Mouse (Mus musculus): Measurements from ENCODE around the gene C77080.
A peak's percentile ranks its signal among the peaks of the same experiment; 100 is the strongest.

The C77080 gene

DNA sequence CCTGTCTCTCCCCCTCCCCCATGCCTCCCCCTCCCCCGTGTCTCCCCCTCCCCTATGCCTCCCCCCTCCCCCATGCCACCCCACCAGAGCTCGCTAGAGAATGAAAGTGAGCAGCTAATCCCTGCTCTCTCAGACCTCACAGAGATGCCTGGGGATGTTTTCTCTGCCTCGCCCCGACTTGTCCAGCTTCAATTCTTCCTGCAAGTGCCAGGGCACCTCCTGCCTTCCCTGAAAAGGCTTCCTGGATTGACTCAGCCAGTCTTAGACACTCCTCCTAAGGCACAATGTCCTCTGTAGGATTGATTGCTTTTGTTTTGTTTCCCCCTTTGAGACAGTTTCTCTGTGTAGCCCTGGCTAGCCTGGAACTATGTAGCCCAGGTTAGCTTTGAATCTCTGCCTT, at the start of gene C77080:
Gene C77080 (minus strand): TSS at position 209 of the 400 bp plus-strand sequence.
- DNase-seq (ENCODE audit: low spot score in 2 of 2): no peak

DNA sequence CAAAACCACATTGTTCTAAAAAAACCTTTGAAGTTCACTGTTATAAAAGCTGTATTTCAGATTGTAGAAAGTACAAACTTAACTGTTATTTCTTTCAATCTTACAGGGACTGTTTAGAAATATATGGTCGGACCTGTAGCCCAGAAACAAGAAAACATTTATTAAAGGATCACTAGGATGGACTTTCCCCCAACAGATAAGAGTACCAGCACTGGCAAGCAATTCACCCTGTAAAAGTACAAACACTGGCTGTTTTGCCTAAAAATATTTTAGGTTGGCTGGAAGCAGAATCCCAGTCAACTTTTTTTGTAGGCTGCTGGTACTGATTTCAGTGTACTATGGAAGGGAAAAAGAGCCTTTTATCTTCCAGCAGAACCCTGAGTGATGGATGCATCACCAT, 46.7 kb upstream of the C77080 start:
- no peak for DNase-seq (ENCODE audit: low spot score in 2 of 2)

DNA sequence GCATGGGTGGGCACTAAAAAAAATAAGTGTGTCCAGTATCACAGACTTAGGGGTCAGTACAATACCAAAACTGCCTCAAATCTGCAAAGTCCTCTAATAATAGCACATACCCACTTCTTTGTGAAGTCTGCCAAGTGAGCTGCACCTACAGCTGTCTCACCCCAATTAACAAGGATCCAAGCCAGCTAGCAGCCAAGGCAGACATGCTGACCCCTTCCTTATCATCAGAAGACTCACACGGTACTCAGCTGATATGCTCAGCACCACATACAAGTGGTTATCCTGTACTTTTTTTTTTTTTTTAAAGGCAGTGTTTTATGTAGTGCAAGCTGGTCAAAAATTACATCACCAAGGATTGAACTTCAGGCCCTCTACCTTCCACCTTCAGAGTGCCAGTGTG, 43.1 kb upstream of the C77080 start:
- no peak for DNase-seq (ENCODE audit: low spot score in 2 of 2)

DNA sequence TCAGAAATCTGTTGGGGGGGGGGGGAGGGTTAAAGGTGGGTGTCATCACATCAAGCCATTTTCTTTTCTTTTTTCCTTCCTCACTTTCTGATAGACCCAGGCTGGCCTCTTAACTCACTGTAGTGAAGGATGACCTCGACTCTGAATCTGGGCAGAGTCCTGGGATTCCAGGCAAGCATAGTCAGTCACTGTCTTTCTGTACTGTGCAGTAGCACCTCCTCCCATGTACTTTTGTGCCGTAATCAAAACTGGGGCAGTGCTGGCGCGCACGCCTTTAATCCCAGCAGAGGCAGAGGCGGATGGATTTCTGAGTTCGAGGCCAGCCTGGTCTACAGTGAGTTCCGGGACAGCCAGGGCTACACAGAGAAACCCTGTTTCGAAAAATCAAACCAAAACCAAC, 42.6 kb upstream of the C77080 start:
- DNase-seq (ENCODE audit: low spot score in 2 of 2): no peak

DNA sequence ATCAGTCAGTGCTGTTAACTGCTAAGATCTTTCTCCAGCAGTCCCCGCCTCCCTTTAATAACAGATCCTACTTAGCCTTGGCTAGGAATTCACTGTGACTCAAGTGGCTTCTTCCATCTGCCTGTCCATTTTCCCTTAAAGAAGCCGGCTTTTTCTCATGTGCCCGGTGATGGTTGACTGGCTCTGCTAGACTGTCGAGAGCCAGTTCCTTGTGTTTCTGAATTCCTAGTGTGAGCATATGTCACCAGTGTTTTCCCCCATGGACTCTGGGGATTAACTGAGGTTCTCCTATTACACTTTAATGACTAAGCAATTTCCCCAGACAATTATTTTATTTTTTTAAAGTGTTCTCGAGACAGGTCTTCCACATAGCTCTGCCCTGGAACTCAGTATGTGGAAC, 42.2 kb upstream of the C77080 start:
- DNase-seq (ENCODE audit: low spot score in 2 of 2): no peak

DNA sequence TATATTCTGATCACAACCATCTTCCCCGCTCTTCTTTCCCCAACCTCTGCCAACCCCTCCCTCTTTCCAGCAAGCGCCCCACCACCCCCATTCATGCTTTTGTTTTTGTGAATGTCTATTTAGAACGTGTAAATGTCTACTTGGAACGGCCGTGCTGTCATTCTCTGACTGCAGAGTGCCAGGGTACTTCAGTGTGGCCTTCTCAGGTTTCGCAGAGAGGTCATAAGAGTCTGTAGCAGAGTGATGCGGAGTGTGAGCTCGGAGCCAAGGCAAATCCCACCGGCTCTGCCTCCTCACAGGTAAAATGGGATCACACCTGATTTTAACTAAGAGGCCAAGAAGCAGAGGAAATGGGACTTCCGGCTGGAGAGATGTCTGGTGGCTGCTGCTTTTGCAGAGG, 37.9 kb upstream of the C77080 start:
- DNase-seq (ENCODE audit: low spot score in 2 of 2): no peak

DNA sequence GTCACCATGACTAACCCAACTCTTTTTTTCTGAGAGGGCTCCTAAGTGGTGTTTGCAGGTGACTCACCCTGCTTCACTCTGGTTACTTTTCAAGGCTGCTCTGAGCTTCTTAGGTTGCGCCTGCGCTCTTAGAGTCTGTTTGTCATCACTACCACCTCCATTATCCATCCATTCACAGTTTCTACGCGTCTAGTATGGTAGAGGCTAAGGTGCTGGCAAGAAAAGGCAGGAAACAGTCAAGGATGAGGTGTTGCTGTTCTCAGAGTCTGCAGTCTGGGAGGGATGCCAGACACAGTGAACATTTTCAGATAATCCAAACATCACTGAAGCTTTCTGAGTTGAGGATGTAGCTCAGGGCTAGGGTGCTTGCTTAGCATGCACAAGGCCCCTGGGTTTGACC, 36.5 kb upstream of the C77080 start:
- no peak for DNase-seq (ENCODE audit: low spot score in 2 of 2)

DNA sequence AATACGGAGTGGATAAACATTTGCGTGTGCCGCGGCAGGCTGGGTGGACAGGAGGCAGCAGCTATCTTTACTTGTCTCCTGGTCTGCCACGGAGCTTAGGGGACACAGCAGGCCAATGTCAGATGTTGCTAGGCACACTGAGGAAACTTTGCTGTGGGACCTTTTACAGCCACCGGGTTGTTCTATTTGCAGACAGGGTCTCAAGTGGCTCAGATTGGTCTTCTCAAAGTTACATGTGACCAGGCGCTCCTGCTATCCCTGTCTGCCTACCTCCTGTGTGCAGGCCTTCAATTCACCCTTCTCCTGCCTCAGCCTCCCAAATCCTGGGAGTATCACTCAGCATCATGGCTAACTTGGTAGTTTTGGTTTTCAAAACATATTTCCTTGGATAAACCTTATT, 34.9 kb upstream of the C77080 start:
- DNase-seq (ENCODE audit: low spot score in 2 of 2): no peak

DNA sequence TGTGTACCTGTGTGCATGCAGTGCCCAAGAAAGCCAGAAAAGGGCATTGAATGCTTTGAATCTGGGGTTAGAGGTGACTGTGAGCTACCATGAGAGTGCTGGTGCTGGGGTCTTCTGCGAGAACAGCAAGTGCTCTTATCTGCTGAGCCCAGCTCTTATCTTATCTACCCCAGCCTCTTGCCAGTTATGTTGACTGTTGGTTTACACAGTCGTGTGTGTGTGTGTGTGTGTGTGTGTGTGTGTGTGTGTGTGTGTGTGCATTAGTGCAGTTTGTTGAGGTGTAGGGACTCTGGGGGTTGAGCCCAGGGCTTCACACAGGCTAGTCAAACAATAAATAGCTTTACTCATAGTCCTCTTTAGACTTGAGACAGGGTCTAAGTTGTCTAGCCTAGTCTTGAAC, 34.0 kb upstream of the C77080 start:
- DNase-seq (ENCODE audit: low spot score in 2 of 2): no peak

DNA sequence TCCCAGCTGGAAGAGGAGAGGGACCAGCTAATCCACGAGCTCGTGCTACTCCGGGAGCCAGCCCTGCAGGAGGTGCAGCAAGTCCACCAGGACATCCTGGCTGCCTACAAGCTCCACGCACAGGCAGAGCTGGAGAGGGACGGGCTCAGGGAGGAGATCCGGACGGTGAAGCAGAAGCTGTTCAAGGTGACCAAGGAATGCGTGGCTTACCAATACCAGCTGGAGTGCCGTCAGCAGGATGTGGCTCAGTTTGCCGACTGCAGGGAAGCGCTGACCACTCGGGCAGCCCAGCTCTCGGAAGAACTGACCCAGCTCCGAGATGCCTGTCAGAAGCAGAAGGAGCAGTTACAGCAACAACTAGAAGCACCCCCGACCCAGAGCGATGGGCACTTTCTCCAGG, 32.5 kb upstream of the C77080 start:
- no peak for DNase-seq (ENCODE audit: low spot score in 2 of 2)

DNA sequence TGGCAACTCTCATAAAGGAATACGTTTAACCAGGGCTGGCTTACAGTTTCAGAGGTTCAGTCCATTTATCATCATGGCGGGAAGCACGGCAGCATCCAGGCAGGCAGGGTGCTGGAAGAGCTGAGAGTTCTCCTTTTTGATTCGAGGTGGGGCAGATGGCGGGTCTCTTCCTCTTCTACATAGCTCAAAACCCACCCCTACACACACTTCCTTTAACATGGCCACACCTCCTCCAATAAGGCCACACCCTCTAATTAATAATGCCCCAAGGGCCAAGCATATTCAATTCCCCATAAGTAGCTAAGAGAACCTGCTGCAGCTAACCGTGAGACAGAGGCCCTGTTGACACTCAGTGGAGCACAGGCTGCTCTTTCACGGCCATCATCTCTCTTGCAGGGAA, 31.6 kb upstream of the C77080 start:
- no peak for DNase-seq (ENCODE audit: low spot score in 2 of 2)

DNA sequence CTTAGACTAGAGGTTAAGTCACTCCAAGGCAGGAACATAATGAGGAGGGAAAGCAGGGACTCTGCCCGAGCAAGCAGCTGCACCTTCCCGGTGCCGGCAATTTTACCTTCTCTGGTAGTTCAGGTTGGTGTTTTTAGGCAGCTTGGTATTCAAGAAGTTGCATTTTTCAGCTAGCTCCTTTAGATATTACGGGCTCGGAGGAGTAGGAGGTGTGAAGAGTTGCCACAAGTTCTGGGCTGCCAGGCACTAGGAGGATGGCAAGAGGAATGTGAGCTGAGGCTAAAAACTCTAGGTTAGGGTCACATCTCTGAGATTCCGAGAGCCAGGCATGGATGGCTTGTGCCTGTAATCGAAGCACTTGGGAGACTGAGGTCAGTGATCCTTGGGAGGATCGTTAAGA, 28.5 kb upstream of the C77080 start:
- DNase-seq (ENCODE audit: low spot score in 2 of 2): no peak

DNA sequence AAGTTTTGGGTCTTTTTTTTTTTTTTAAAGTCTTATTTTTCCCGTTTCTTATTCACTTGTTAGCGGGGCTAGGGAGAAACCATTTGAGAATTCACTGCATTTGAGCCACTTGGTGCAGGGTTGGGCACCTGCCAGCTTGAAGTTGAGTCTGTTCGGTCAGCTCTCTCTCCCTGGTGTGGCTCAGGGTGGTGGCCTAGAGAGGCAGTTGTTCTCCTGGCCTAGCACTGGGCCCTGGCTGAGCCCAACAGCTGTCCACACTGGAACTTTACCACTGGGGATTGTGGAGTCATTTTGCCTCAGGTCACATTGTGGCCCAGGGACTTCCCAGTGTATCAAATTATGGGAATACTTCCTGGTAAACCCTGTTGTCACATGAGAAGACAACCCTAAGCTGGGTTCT, 26.9 kb upstream of the C77080 start:
- no peak for DNase-seq (ENCODE audit: low spot score in 2 of 2)

DNA sequence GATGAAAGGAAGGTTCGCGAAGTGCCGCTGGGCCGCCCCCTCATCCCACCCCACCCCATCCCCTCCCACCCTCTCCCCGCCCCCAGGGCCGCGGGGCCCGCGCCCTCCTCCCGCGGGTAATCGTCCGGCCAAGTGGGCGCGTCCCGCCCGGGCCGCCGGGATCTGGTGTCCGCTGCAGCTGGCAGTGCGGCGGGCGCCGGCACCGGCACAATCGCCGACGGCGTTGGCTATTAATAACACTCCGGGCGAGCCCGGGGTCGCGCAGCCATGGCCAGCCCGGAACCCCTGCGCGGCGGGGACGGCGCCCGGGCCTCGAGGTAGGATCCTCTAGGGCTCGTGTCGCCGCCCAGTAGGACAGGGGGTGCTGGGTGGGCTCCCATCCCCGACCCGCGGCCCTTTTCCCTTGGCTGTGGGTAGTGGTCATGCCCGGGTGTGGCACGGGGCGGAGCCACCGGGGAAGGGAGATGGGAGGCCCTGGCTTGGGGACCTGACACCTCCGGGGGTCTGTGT, 26.3 kb upstream of the C77080 start, which contains the start of gene Sync:
Gene Sync (plus strand): TSS at position 146 of the 510 bp plus-strand sequence.
- no peak for DNase-seq (ENCODE audit: low spot score in 2 of 2)

DNA sequence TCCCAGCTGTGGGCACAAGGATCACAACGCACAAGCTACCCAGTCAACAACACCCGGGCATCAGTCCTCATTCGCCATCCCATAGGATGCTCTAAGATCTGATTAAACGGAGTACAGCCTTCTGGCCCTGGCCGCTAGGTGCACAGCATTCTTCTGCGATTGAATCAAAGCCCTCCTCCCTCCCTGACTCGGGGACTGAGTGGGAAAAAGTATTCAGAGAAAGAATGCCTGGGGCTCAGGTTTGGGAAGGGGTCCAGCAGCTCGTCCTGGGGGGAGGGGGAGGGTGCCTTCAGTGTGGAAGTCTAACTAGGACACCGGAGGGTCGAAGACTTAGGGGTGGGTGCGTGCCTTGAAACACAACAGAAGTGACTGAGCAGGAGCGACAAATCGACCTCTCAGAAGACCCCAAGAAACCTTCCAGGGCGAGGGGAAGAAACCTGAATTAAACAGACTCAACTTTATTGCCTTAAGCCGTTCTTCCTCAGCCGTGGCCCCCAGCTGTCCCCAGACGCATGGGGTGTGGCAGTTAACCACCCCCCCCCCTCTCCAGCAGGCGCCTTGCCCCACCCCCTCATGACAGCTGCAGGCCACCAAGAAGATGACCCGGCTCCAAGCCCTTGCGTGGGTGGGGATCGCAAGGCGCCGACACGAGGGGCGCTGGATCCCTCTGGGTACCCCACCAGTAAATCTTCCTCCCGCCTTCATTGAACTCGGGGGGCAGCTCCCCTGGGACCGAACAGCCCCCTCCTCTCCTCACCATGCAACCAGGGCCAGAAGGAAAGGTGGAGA, 25.7 kb upstream of the C77080 start:
- no peak for DNase-seq (ENCODE audit: low spot score in 2 of 2)

DNA sequence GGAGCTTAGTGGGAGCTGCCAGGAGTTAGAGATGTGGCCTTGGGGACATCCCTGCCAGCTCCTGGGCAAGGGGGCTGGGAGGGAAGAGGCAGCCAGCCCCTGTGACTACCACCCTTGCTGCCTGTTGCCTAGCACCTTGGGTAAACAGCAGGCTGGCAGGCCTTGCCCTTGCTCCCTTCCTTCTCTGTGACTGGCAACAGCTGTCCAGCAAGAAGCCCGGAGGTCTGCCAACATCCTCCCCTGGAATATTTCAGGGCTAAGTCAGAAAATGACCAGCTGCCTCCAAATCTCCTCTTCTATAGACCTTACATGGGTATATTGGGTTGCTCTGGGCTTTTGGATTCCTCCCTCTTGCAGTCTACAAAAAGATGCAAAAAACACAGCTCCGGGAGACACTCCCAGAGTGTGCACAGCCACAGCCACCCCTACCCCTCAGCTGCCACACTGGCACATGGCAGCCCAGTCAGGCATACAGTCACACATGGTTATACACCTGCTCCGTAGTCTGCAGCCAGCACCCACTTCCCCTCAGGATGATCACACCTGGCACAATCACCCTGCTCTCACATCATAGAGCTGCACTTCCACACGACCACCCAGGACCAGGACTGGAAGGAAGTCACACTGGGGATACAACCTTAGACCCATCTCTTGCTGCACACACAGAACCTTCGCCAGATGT, 24.9 kb upstream of the C77080 start:
- no peak for DNase-seq (ENCODE audit: low spot score in 2 of 2)

DNA sequence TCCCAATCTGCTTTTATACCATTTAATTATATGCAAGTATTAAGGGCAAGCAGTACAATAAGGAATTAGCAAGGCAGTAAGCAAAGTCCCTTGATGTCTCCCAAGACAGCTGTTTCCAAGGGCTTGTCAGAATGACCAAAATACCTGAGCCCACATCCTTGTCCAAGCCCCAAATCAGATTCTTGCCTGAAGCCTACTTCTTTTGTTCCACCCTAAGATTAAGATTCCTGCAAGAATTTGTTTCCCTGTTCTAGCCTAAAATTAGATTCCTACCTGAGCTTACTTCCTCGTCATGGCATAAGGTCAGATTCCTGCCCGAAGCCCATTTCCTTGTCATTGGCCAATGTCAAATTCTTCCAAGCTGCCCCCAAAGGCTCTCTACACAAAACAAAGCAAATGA, 23.5 kb upstream of the C77080 start:
- DNase-seq (ENCODE audit: low spot score in 2 of 2): no peak

DNA sequence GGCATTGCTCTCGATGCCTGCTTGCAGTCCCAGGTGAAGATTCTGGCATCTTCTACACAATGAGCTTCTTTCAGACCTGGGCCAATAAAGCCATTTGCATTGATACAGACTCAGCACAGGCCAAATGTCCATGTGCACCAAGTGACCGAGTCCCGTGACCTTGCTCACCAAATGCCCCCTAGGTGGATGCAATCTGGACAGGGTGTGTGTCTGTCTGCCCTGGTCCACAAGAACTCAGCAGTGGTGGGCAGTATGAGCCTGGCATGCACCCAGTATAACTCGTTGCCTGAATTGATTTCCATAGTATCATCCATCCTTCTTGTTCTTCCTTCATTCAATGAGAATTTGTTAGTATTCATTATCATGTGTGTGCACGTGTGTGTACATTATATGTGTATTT, 22.0 kb upstream of the C77080 start:
- DNase-seq (ENCODE audit: low spot score in 2 of 2): no peak

DNA sequence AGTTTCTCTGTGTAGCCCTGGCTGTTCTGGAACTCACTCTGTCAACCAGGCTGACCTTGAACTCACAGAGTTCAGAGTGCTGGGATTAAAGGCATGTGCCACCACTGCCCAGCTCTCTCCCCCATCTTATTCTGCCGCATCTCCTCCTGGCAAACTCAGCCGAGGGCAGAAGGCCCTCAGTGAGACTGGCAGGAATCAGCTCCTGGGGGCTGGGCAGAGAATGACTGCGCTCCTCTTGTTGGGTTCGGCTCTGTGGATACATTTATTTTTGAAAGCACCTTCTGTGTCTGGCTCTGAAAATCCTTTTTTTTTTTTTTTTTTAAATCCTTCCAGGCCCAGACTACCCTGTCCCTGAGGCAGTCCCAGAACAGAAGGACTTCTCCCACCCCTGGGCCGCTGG, 21.6 kb upstream of the C77080 start:
- no peak for DNase-seq (ENCODE audit: low spot score in 2 of 2)

DNA sequence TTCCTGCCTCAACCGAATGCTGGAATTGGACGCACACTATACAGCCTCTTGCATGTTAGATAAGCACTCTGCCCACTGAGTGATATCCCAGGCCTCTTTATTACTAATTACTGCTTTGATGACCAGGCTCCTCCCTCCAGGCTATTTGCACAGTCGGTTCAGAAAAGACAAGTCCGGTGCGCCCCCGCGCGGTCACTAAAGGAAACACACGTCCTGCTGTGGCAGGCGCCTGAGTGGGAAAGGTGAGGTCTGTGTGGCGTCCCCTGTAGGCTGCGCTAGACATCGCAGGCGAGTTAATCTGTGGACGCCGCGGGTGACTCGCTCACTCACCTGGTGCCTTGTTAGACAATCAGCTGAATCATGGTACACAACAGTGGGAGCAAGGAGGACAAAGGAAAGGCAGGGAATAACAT, 15.3 kb upstream of the C77080 start:
- peak; percentile 96 to 99 for DNase-seq (ENCODE audit: low spot score in 2 of 2)

DNA sequence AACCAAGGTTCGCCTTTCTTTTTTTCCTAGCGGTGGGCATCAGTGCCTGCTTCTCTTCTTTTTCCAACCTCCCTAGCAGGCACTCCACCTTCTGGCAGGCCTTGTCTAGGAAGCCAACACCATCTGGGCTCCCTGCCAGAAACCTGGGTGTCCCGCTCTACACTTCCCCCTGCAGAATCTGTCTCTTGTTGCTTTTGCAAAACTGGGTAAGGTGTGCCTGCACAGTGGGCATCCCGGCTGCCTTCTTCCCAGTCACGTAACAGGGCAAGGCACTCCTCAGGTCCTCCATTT, 11.5 kb upstream of the C77080 start:
- DNase-seq (ENCODE audit: low spot score in 2 of 2): no peak

DNA sequence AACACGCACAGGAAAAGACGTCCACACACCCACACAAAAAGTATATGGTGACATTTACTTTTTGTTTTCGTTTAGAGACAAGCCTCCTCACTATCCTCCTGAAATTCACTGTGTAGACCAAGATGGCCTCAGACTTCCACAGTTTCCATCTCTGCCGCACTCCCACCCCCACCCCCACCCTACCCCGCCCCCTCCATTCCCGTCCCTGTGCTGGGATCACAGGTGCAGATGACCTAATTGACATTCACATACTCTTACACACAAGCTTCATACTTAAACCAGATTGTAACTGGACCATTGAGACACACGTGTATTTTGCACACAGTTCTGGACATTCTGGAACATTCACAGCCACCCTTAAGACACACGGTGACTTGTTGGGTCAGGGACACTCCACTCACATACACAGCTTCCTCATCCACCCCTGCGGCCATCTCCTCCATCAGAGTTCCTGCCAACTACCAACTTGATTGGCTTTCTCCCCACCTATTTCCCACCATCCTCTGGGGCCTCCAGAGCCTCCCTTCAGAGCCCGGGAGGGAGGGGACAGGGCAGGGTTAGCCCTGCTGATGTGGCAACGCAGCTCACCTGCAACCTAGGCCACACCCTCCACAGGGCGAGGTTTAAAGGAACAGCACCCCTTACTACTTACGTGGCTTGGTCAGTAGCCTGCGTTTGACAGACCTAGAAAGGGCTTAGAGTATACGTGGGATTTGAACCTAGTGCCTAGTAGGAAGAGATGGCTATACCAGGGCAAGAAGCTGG, 11.0 kb upstream of the C77080 start:
- no peak for DNase-seq (ENCODE audit: low spot score in 2 of 2)

DNA sequence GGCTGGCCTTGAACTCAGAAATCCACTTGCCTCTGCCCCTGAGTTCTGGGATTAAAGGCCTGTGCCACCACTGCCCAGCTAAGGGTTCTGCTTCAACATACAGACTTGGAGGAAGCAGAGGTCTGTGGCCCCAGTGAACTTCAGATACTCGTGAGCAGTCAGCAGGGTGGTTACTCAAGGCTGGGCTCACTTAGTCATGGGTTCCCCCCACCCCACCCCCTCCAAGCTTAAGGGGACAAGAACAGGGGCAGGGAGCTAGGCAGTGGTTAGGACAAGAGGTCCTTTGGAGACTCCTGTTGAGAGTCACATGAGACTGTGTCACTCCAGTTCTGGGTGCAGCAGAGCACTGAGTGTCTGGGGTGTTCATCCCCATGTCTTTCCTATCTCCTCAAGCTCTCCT, 7.5 kb upstream of the C77080 start:
- DNase-seq (ENCODE audit: low spot score in 2 of 2): no peak
